Mouse (Mus musculus) midbrain, embryonic 16.5 days (tissue): ENCODE data around the gene Gpr84. TPM values are rescaled to one million over a fixed set of nuclear protein-coding genes. Genes with fewer than 3 reads are reported as not detected.
"Not testable (repeated sequence)": the region's sequence is repeated elsewhere in the genome, so short reads cannot be mapped to it uniquely, and the experiment has no call there.

ENCODE experiments used
- ATAC-seq: fragments of 200-750 bp; cut with Nextera tagmentation; 2 replicates; pipeline ENCODE4 v1.8.0; 2017; ENCODE audit warnings: moderate TSS enrichment
- H3K27ac ChIP-seq: fragments of 300-500 bp; sonication (generic); 2 replicates; pipeline ENCODE4 v1.5.1; 2014; ENCODE audit warnings: mild to moderate bottlenecking, low read length, mixed read lengths
- H3K27me3 ChIP-seq: fragments of 300-500 bp; sonication (generic); 2 replicates; pipeline ENCODE4 v1.6.1; 2014; ENCODE audit warnings: low read depth, low read length, mixed read lengths; ENCODE audit not compliant: control insufficient read depth, insufficient read depth
- H3K36me3 ChIP-seq: fragments of 300-500 bp; sonication (generic); 2 replicates; pipeline ENCODE4 v1.6.1; 2014; ENCODE audit warnings: mild to moderate bottlenecking, low read length, moderate library complexity, mixed read lengths; ENCODE audit not compliant: control insufficient read depth, insufficient read depth
- H3K4me1 ChIP-seq: fragments of 300-500 bp; sonication (generic); 2 replicates; pipeline ENCODE4 v1.6.1; 2014; ENCODE audit warnings: mild to moderate bottlenecking, low read length, mixed read lengths; ENCODE audit not compliant: control insufficient read depth, insufficient read depth
- H3K4me2 ChIP-seq: fragments of 300-500 bp; sonication (generic); 2 replicates; pipeline ENCODE4 v1.6.1; 2014; ENCODE audit warnings: mild to moderate bottlenecking, low read length, mixed read lengths
- H3K4me3 ChIP-seq: fragments of 300-500 bp; sonication (generic); 2 replicates; pipeline ENCODE4 v1.5.1; 2014; ENCODE audit warnings: low read depth, mild to moderate bottlenecking, low read length, moderate library complexity, mixed read lengths
- H3K9ac ChIP-seq: fragments of 300-500 bp; sonication (generic); 2 replicates; pipeline ENCODE4 v1.6.1; 2014; ENCODE audit warnings: low read depth, low read length, mixed read lengths
- H3K9me3 ChIP-seq: fragments of 300-500 bp; sonication (generic); replicated peaks from 2 replicates; pipeline ENCODE4 v1.6.1; 2014; ENCODE audit warnings: mild to moderate bottlenecking, low read length, mixed read lengths; ENCODE audit not compliant: control insufficient read depth, poor library complexity, severe bottlenecking
- WGBS: fragments of 180-500 bp; shearing (Covaris S2); extraction: QIAGEN DNeasy Blood & Tissue Kit; methylation state at CpG from one replicate; pipeline ENCODE4 v1.1.7; 2014; 5-methylcytosine and 5-hydroxymethylcytosine counted together
- polyA plus RNA-seq: library from polyadenylated mRNA; unstranded; fragments of >200 nt; fragmentation: Nextera tagmentation; extraction: Ambion mirVana; gene quantifications from 2 replicates; pipeline ENCODE4 v1.2.1, GENCODE M21; 2015

Gpr84 gene
- polyA plus RNA-seq, 1 experiment from 2014 or later: 0.64 TPM

GRCm38 (mm10) chr15:103279750-103280149, 30.7 kb downstream of the Gpr84 start:
- no peak overlapping the region for H3K27ac ChIP-seq
- no peak overlapping the region for H3K9ac ChIP-seq
- no peak overlapping the region for H3K4me3 ChIP-seq
- no peak for ATAC-seq
- peaks cover under 1% of the 10 kb centered on the region; the same call in 1 of the 2 replicates for H3K4me1 ChIP-seq
- H3K9me3 ChIP-seq: no peaks in the 10 kb centered on the region
- no peaks in the 10 kb centered on the region for H3K36me3 ChIP-seq
- no peak overlapping the region for H3K4me2 ChIP-seq
- no peaks in the 10 kb centered on the region for H3K27me3 ChIP-seq
- WGBS: 65% methylated on average over 3 of the region's 3 CpGs

DNA sequence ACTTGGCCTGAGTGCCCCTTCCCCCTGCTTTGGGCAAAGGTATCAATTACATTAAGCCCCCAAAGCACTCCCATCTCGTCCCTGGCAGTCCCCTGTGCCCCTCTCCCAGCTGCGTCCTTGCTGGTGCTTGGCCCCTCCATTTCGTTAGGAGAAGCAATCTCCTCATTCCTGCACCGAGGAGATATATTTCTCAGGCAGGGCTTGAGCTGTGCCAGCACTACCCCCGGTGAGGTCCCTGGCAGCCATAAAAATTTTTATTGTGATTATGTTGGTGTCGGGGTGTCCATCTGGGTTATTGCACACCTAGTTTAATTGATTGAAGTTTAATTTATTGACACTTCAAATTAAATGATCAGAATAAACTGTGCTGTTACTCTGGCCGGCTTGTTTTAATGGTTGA, 32.5 kb downstream of the Gpr84 start:
- Histone ChIP-seq H3K27ac (no peak overlapping the region), H3K4me1 (peaks cover 15% of the 10 kb centered on the region), H3K4me3 (no peak overlapping the region), H3K9ac (no peak overlapping the region), H3K27me3 (no peaks in the 10 kb centered on the region), H3K9me3 (no peaks in the 10 kb centered on the region), H3K36me3 (no peaks in the 10 kb centered on the region), H3K4me2 (no peak overlapping the region)
- ATAC-seq: no peak
- 79% methylated on average over 7 of the region's 7 CpGs for WGBS

GRCm38 (mm10) chr15:103275943-103276342, 34.5 kb downstream of the Gpr84 start:
- H3K4me1 ChIP-seq: peaks cover 15% of the 10 kb centered on the region
- H3K27ac ChIP-seq, H3K27me3 ChIP-seq, H3K9ac ChIP-seq, H3K4me3 ChIP-seq, ATAC-seq, H3K36me3 ChIP-seq, H3K9me3 ChIP-seq, H3K4me2 ChIP-seq: not testable (repeated sequence)
- 98% methylated on average over 2 of the region's 3 CpGs for WGBS

GRCm38 (mm10) chr15:103272419-103273279, 37.8 kb downstream of the Gpr84 start, which contains the start of gene Copz1:
Gene Copz1 (plus strand): TSS chr15:103272714.
- Histone ChIP-seq H3K9me3 (no peaks in the 10 kb centered on the region), H3K9ac (peak within 1 kb of the TSS; percentile 79), H3K36me3 (no peaks in the 10 kb centered on the region), H3K27me3 (no peaks in the 10 kb centered on the region), H3K4me2 (peak within 1 kb of the TSS; percentile 79), H3K27ac (peak within 1 kb of the TSS; percentile 80), H3K4me1 (peaks cover 15% of the 10 kb centered on the region), H3K4me3 (peak within 1 kb of the TSS; percentile 73)
- peak; percentile 100 for ATAC-seq
- 0% methylated on average over 38 of the region's 38 CpGs for WGBS

GRCm38 (mm10) chr15:103268903-103269302, 41.5 kb downstream of the Gpr84 start:
- Histone ChIP-seq H3K36me3 (no peaks in the 10 kb centered on the region), H3K4me1 (peaks cover 6% of the 10 kb centered on the region), H3K4me2 (no peak overlapping the region), H3K27me3 (no peaks in the 10 kb centered on the region), H3K9me3 (no peaks in the 10 kb centered on the region), H3K27ac (no peak overlapping the region), H3K4me3 (no peak overlapping the region), H3K9ac (no peak overlapping the region)
- no peak for ATAC-seq
- WGBS: 83% methylated on average over 4 of the region's 4 CpGs

GRCm38 (mm10) chr15:103264794-103265193, 45.6 kb downstream of the Gpr84 start:
- Histone ChIP-seq H3K36me3 (no peaks in the 10 kb centered on the region), H3K4me2 (no peak overlapping the region), H3K9ac (no peak overlapping the region), H3K27me3 (no peaks in the 10 kb centered on the region), H3K4me1 (no peaks in the 10 kb centered on the region), H3K4me3 (no peak overlapping the region), H3K27ac (no peak overlapping the region), H3K9me3 (no peaks in the 10 kb centered on the region)
- no peak for ATAC-seq
- whole genome bisulfite sequencing: 94% methylated on average over 2 of the region's 2 CpGs

GRCm38 (mm10) chr15:103259989-103260388, 50.4 kb downstream of the Gpr84 start:
- H3K27ac ChIP-seq: no peak overlapping the region
- peaks cover 2% of the 10 kb centered on the region; the same call in 1 of the 2 replicates for H3K4me1 ChIP-seq
- H3K4me3 ChIP-seq: no peak overlapping the region
- H3K9me3 ChIP-seq: no peaks in the 10 kb centered on the region
- ATAC-seq: no peak
- H3K9ac ChIP-seq: no peak overlapping the region
- peaks cover 4% of the 10 kb centered on the region; the same call in 1 of the 2 replicates for H3K27me3 ChIP-seq
- H3K36me3 ChIP-seq: no peaks in the 10 kb centered on the region
- H3K4me2 ChIP-seq: no peak overlapping the region
- WGBS: 72% methylated on average over 1 of the region's 1 CpGs

DNA sequence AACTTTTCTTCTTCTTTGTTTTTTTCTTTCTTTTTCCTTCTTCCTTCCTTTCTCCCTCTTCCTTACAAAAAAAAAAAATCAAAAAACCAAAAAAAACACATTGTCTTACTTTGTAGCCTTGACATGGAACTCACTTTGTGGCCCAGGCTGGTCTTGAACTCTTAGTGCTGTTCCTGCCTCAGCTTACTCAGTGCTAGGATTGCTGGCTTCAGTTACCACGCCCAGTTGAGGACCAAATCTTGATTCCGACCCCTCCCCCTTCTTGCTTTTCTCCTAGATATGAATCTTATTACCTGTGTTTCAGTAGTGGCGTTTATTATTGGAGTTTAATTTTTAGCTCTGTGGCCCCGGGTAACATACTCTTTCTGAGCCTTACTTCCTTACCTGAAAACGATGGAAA, 51.2 kb downstream of the Gpr84 start:
- H3K4me2 ChIP-seq: no peak overlapping the region
- 90% methylated on average over 5 of the region's 5 CpGs for WGBS
- ATAC-seq: no peak
- no peaks in the 10 kb centered on the region for H3K9me3 ChIP-seq
- no peak overlapping the region for H3K27ac ChIP-seq
- H3K4me3 ChIP-seq: no peak overlapping the region
- peaks cover 5% of the 10 kb centered on the region; the same call in 1 of the 2 replicates for H3K4me1 ChIP-seq
- H3K36me3 ChIP-seq: no peaks in the 10 kb centered on the region
- H3K27me3 ChIP-seq: peaks cover 4% of the 10 kb centered on the region; the same call in 1 of the 2 replicates
- no peak overlapping the region for H3K9ac ChIP-seq
